Comparison of ENCODE assay signal across 8 mouse cellular contexts in genomic region chr7:142967414-142967883, GRCm38 (mm10). TPM values are rescaled to one million over a fixed set of nuclear protein-coding genes. Genes with fewer than 3 reads are reported as not detected.
DNase-seq lines count a peak whose midpoint lies in the region; TF ChIP-seq lines count a peak whose summit lies in the region.

No protein-coding gene starts in this region.

- no peaks in the 10 kb centered on the region for H3K36me3 ChIP-seq in kidney, adult 2 months (ENCODE audit: control insufficient read depth, insufficient read depth, low read length)
- H3K36me3 ChIP-seq in heart, embryonic 10.5 days, result no peaks in the 10 kb centered on the region
- H3K36me3 ChIP-seq in megakaryocyte, embryonic 14.5 days (replicated peaks; ENCODE audit: low read length), result no peaks in the 10 kb centered on the region

- no peak for TF ChIP-seq POLR2A in kidney, adult 2 months (IDR thresholded peaks at IDR 0.05; ENCODE audit: low read depth, low read length)
- no peak for TF ChIP-seq POLR2A in bone marrow, adult 2 months (IDR thresholded peaks at IDR 0.05; ENCODE audit: borderline replicate concordance, control insufficient read depth, low read depth, low read length)

- DNase-seq in kidney, adult 2 months, result peak; percentile 14
- DNase-seq in kidney, adult 11 months, result no peak
- no peak for DNase-seq in heart, embryonic 10.5 days (ENCODE audit: low spot score)
- peak; percentile 51 for DNase-seq in kidney, postnatal 14 days
- DNase-seq in urinary bladder, postnatal 14 days (ENCODE audit: low spot score), result peak; percentile 81
- DNase-seq in cerebellum, postnatal 25 days, result no peak

- no peaks in the 10 kb centered on the region for H3K9me3 ChIP-seq in heart, embryonic 10.5 days
- H3K9me3 ChIP-seq in megakaryocyte, embryonic 14.5 days, result no peaks in the 10 kb centered on the region

- WGBS in kidney, adult 2 months, result 1% methylated on average over 36 of the region's 36 CpGs
- under 1% methylated on average over 36 of the region's 36 CpGs for WGBS in bone marrow, adult 2 months
- WGBS in heart, embryonic 10.5 days, result under 1% methylated on average over 36 of the region's 36 CpGs

- peaks cover 1% of the 10 kb centered on the region; the same call in 1 of the 2 replicates for H3K27me3 ChIP-seq in kidney, adult 2 months (replicated peaks; ENCODE audit: control insufficient read depth, insufficient read depth, low read length)
- peaks cover 98% of the 10 kb centered on the region for H3K27me3 ChIP-seq in heart, embryonic 10.5 days (ENCODE audit: insufficient read depth, poor library complexity, severe bottlenecking)
- H3K27me3 ChIP-seq in megakaryocyte, embryonic 14.5 days (replicated peaks), result peaks cover 99% of the 10 kb centered on the region

- H3K27ac ChIP-seq in kidney, adult 2 months (ENCODE audit: insufficient read depth, low read depth, low read length), result no peak overlapping the region
- peak overlapping the region; percentile 75 for H3K27ac ChIP-seq in bone marrow, adult 2 months (ENCODE audit: control insufficient read depth, insufficient read depth, low read depth, low read length, poor library complexity)
- peak overlapping the region; percentile 64 for H3K27ac ChIP-seq in heart, embryonic 10.5 days

- TF ChIP-seq CTCF in kidney, adult 2 months (conservative IDR thresholded peaks at IDR 0.05; ENCODE audit: insufficient read depth, insufficient read length, low read depth, low read length), result no peak
- TF ChIP-seq CTCF in bone marrow, adult 2 months (IDR thresholded peaks at IDR 0.05; ENCODE audit: control insufficient read depth, insufficient read depth, low read length), result no peak

- peak overlapping the region; percentile 38 for H3K4me3 ChIP-seq in kidney, adult 2 months (ENCODE audit: insufficient read depth, low read depth, low read length)
- H3K4me3 ChIP-seq in bone marrow, adult 2 months (replicated peaks; ENCODE audit: control insufficient read depth, low read depth, low read length), result peak overlapping the region; percentile 53
- peak overlapping the region; percentile 63 for H3K4me3 ChIP-seq in heart, embryonic 10.5 days
- peak overlapping the region; percentile 90 for H3K4me3 ChIP-seq in megakaryocyte, embryonic 14.5 days (replicated peaks)

- peaks cover 7% of the 10 kb centered on the region; the same call in 1 of the 2 replicates for H3K4me1 ChIP-seq in kidney, adult 2 months (ENCODE audit: control insufficient read depth, insufficient read depth, low read length)
- peaks cover 6% of the 10 kb centered on the region for H3K4me1 ChIP-seq in bone marrow, adult 2 months (ENCODE audit: control insufficient read depth, insufficient read depth, low read length)
- peaks cover 24% of the 10 kb centered on the region for H3K4me1 ChIP-seq in heart, embryonic 10.5 days
- H3K4me1 ChIP-seq in megakaryocyte, embryonic 14.5 days, result peaks cover 44% of the 10 kb centered on the region

RNA-seq across cellular contexts. Expression of gene Ascl2, which starts 1.6 kb away (rescaled TPM):
- 0.11 and 0.30 TPM in 2 replicates for polyA plus RNA-seq in kidney, adult 2 months (2012; rRNA removed)
- polyA plus RNA-seq in bone marrow, adult 2 months (2011; ENCODE audit: insufficient read depth, insufficient read length, low replicate concordance, missing spikeins), result 0.61 TPM in 1 of 2 replicates, not detected in the other
- polyA plus RNA-seq in heart, embryonic 10.5 days (2016; fragmentation: Nextera tagmentation; extraction: Ambion mirVana), result 1.1 and 1.2 TPM in 2 replicates
- polyA plus RNA-seq in megakaryocyte, embryonic 14.5 days (2012; ENCODE audit: insufficient read depth, low replicate concordance), result 2.4 and 6.3 TPM in 2 replicates

RNA-seq across cellular contexts. Expression of gene Th, which starts 36.5 kb away (rescaled TPM):
- 2.2 and 5.9 TPM in 2 replicates for polyA plus RNA-seq in kidney, adult 2 months (2012; rRNA removed)
- not detected in 2 replicates for polyA plus RNA-seq in bone marrow, adult 2 months (2011; ENCODE audit: insufficient read depth, insufficient read length, low replicate concordance, missing spikeins)
- 2.2 and 2.4 TPM in 2 replicates for polyA plus RNA-seq in heart, embryonic 10.5 days (2016; fragmentation: Nextera tagmentation; extraction: Ambion mirVana)
- not detected in 2 replicates for polyA plus RNA-seq in megakaryocyte, embryonic 14.5 days (2012; ENCODE audit: insufficient read depth, low replicate concordance)

RNA-seq across cellular contexts. Expression of gene Tspan32, which starts 37.4 kb away (rescaled TPM):
- polyA plus RNA-seq in kidney, adult 2 months (2012; rRNA removed), result 0.99 and 5.1 TPM in 2 replicates
- polyA plus RNA-seq in bone marrow, adult 2 months (2011; ENCODE audit: insufficient read depth, insufficient read length, low replicate concordance, missing spikeins), result 98.0 and 152 TPM in 2 replicates
- 19.3 and 21.1 TPM in 2 replicates for polyA plus RNA-seq in heart, embryonic 10.5 days (2016; fragmentation: Nextera tagmentation; extraction: Ambion mirVana)
- polyA plus RNA-seq in megakaryocyte, embryonic 14.5 days (2012; ENCODE audit: insufficient read depth, low replicate concordance), result 109 and 119 TPM in 2 replicates

Comparison
In these comparisons a context has a peak if more than half of its experiments do, and no peak if none do; other contexts are left out.
1. DNase-seq: peak in kidney, adult 2 months (single experiment), kidney, postnatal 14 days (single experiment) and urinary bladder, postnatal 14 days (single experiment); none in kidney, adult 11 months (single experiment), heart, embryonic 10.5 days (single experiment) and cerebellum, postnatal 25 days (0 of 2).
2. H3K4me3 ChIP-seq: peak in every context shown above with its lines; median percentile 90 in megakaryocyte, embryonic 14.5 days; 63 in heart, embryonic 10.5 days; 53 in bone marrow, adult 2 months; 38 in kidney, adult 2 months.